Mouse (Mus musculus) bone marrow, adult 2 months (tissue): ENCODE measurements around the gene Pdzph1.

Experiments
- CTCF ChIP-seq: fragments of 200-500 bp; IDR thresholded peaks from 2 replicates; pipeline ENCODE4 v1.5.1; 2011; ENCODE audit warnings: low read length, control low read depth; ENCODE audit not compliant: control insufficient read depth, insufficient read depth
- POLR2A ChIP-seq: fragments of 200-500 bp; IDR thresholded peaks from 2 replicates; pipeline ENCODE4 v1.6.1; 2011; ENCODE audit warnings: low read depth, mild to moderate bottlenecking, control low read depth, low read length, borderline replicate concordance; ENCODE audit not compliant: control insufficient read depth

- TF ChIP-seq CTCF (no peak), POLR2A (no peak)
Observed at GRCm38 (mm10) chr17:58906001-58906400, 85.2 kb downstream of the Pdzph1 start.
